ENCODE assay signal across 8 mouse cellular contexts in genomic region chr7:35948389-35948788, GRCm38 (mm10).
DNase-seq lines count a peak whose midpoint lies in the region; ATAC-seq lines count a peak whose summit lies in the region.

No protein-coding gene starts in this region.

- 2% methylated on average over 13 of the region's 13 CpGs for WGBS in heart, embryonic 12.5 days
- WGBS in hindbrain, embryonic 14.5 days: 1% methylated on average over 13 of the region's 13 CpGs
- WGBS in liver, embryonic 11.5 days: 2% methylated on average over 13 of the region's 13 CpGs
- 2% methylated on average over 13 of the region's 13 CpGs for WGBS in neural tube, embryonic 14.5 days

- DNase-seq in heart, postnatal 25 days (ENCODE audit: low spot score): no peak
- peak; percentile 27 for DNase-seq in hindbrain, embryonic 14.5 days (ENCODE audit: low spot score)
- DNase-seq in liver, embryonic 11.5 days (ENCODE audit: low spot score): peak; percentile 34
- no peak for DNase-seq in MN1 (ENCODE audit: low spot score)
- DNase-seq in adipocyte (ENCODE audit: low spot score): no peak
- no peak for DNase-seq in layer of hippocampus, adult 9-11 months

- H3K4me3 ChIP-seq in heart, embryonic 12.5 days: peak overlapping the region; percentile 30
- no peak overlapping the region for H3K4me3 ChIP-seq in hindbrain, embryonic 14.5 days (replicated peaks; ENCODE audit: low read length)
- H3K4me3 ChIP-seq in liver, embryonic 11.5 days (ENCODE audit: low read depth, low read length): no peak overlapping the region
- no peak overlapping the region for H3K4me3 ChIP-seq in neural tube, embryonic 14.5 days (ENCODE audit: low read depth, low read length)

- H3K4me2 ChIP-seq in heart, embryonic 12.5 days: peak overlapping the region; percentile 66
- peak overlapping the region; percentile 46 for H3K4me2 ChIP-seq in hindbrain, embryonic 14.5 days (replicated peaks)
- H3K4me2 ChIP-seq in liver, embryonic 11.5 days: peak overlapping the region; percentile 43
- peak overlapping the region; percentile 6 for H3K4me2 ChIP-seq in neural tube, embryonic 14.5 days (ENCODE audit: low read depth, low read length)

- no peaks in the 10 kb centered on the region for H3K36me3 ChIP-seq in heart, embryonic 12.5 days
- H3K36me3 ChIP-seq in hindbrain, embryonic 14.5 days (replicated peaks; ENCODE audit: control insufficient read depth, insufficient read depth): no peaks in the 10 kb centered on the region
- no peaks in the 10 kb centered on the region for H3K36me3 ChIP-seq in liver, embryonic 11.5 days (ENCODE audit: control insufficient read depth, insufficient read depth, low read length)
- no peaks in the 10 kb centered on the region for H3K36me3 ChIP-seq in neural tube, embryonic 14.5 days (ENCODE audit: control insufficient read depth, insufficient read depth, low read length)

- H3K27ac ChIP-seq in heart, embryonic 12.5 days (ENCODE audit: poor library complexity, severe bottlenecking): no peak overlapping the region
- H3K27ac ChIP-seq in hindbrain, embryonic 14.5 days: no peak overlapping the region
- H3K27ac ChIP-seq in liver, embryonic 11.5 days (ENCODE audit: low read depth, low read length): no peak overlapping the region
- H3K27ac ChIP-seq in neural tube, embryonic 14.5 days (ENCODE audit: low read depth, low read length): no peak overlapping the region

- peaks cover 7% of the 10 kb centered on the region for H3K4me1 ChIP-seq in heart, embryonic 12.5 days (replicated peaks)
- peaks cover 14% of the 10 kb centered on the region for H3K4me1 ChIP-seq in hindbrain, embryonic 14.5 days (replicated peaks; ENCODE audit: control insufficient read depth, insufficient read depth, low read length)
- H3K4me1 ChIP-seq in liver, embryonic 11.5 days (replicated peaks; ENCODE audit: control insufficient read depth, insufficient read depth, low read length): peaks cover 2% of the 10 kb centered on the region; the same call in 1 of the 2 replicates
- peaks cover 13% of the 10 kb centered on the region; the same call in 1 of the 2 replicates for H3K4me1 ChIP-seq in neural tube, embryonic 14.5 days (ENCODE audit: control insufficient read depth, insufficient read depth, low read length)

- no peak overlapping the region for H3K9ac ChIP-seq in heart, embryonic 12.5 days
- no peak overlapping the region; the same call in 1 of the 2 replicates for H3K9ac ChIP-seq in hindbrain, embryonic 14.5 days
- no peak overlapping the region for H3K9ac ChIP-seq in liver, embryonic 11.5 days (ENCODE audit: low read depth, low read length)
- no peak overlapping the region for H3K9ac ChIP-seq in neural tube, embryonic 14.5 days (replicated peaks; ENCODE audit: low read depth, low read length)

- intact Hi-C loops in heart, postnatal 25 days (cut with DNase I): no loop called here

- no peaks in the 10 kb centered on the region for H3K27me3 ChIP-seq in heart, embryonic 12.5 days (replicated peaks)
- no peaks in the 10 kb centered on the region for H3K27me3 ChIP-seq in hindbrain, embryonic 14.5 days (ENCODE audit: control insufficient read depth, insufficient read depth, low read length)
- no peaks in the 10 kb centered on the region for H3K27me3 ChIP-seq in liver, embryonic 11.5 days (replicated peaks; ENCODE audit: control insufficient read depth, insufficient read depth, low read length)
- H3K27me3 ChIP-seq in neural tube, embryonic 14.5 days (ENCODE audit: control insufficient read depth, insufficient read depth, low read length): no peaks in the 10 kb centered on the region

- ATAC-seq in heart, embryonic 12.5 days (ENCODE audit: insufficient number of reproducible peaks, low FRiP score): no peak
- 0 out of 2 replicates have a peak, but pooled peaks have one; percentile 27 for ATAC-seq in hindbrain, embryonic 14.5 days (ENCODE audit: low FRiP score)
- ATAC-seq in liver, embryonic 11.5 days (replicated peaks; ENCODE audit: low FRiP score): no peak
- ATAC-seq in neural tube, embryonic 14.5 days (ENCODE audit: low read depth): peak; percentile 65; the same call in 1 of the 2 replicates

- no peaks in the 10 kb centered on the region for H3K9me3 ChIP-seq in heart, embryonic 12.5 days (replicated peaks)
- H3K9me3 ChIP-seq in hindbrain, embryonic 14.5 days (ENCODE audit: control insufficient read depth, low read length): no peaks in the 10 kb centered on the region
- peaks cover under 1% of the 10 kb centered on the region; the same call in 1 of the 2 replicates for H3K9me3 ChIP-seq in liver, embryonic 11.5 days (ENCODE audit: control insufficient read depth, low read length)
- no peaks in the 10 kb centered on the region for H3K9me3 ChIP-seq in neural tube, embryonic 14.5 days (ENCODE audit: control insufficient read depth, low read length)

Comparison
In these comparisons a context has a peak if more than half of its experiments do, and no peak if none do; other contexts are left out.
1. ATAC-seq: peak in hindbrain, embryonic 14.5 days (single experiment) and neural tube, embryonic 14.5 days (single experiment); none in heart, embryonic 12.5 days (single experiment) and liver, embryonic 11.5 days (single experiment).
2. H3K4me2 ChIP-seq: peak in every context shown above with its lines; median percentile 66 in heart, embryonic 12.5 days; 46 in hindbrain, embryonic 14.5 days; 43 in liver, embryonic 11.5 days; 6 in neural tube, embryonic 14.5 days.
3. DNase-seq: peak in hindbrain, embryonic 14.5 days (single experiment) and liver, embryonic 11.5 days (single experiment); none in heart, postnatal 25 days (single experiment), MN1 (single experiment), adipocyte (single experiment) and layer of hippocampus, adult 9-11 months (single experiment).